Mouse (Mus musculus) spleen, adult 2 months (tissue): ENCODE measurements around the gene Slc35b2. TPM values are rescaled to one million over a fixed set of nuclear protein-coding genes. Genes with fewer than 3 reads are reported as not detected.

Source experiments
- DNase-seq, 2 experiments: peaks; one replicate each; pipeline versions ENCODE4 v3.0.0 to v3.0.0-alpha.2; 2012 to 2021; ENCODE audit warnings: low spot score in 2 of 2, low read depth in 1 of 2
- H3K27ac ChIP-seq: fragments of 200-500 bp; 2 replicates; pipeline ENCODE4 v1.5.1; 2012; ENCODE audit warnings: low read length, inconsistent platforms; ENCODE audit not compliant: insufficient read depth
- H3K27me3 ChIP-seq: fragments of 200-500 bp; 2 replicates; pipeline ENCODE4 v1.6.1; 2012; ENCODE audit warnings: mild to moderate bottlenecking, moderate library complexity, low read length, inconsistent platforms; ENCODE audit not compliant: control insufficient read depth, insufficient read depth
- H3K36me3 ChIP-seq: fragments of 200-500 bp; 2 replicates; pipeline ENCODE4 v1.6.1; 2012; ENCODE audit warnings: mild to moderate bottlenecking, low read length, inconsistent platforms; ENCODE audit not compliant: control insufficient read depth, insufficient read depth
- H3K4me1 ChIP-seq: fragments of 200-500 bp; 2 replicates; pipeline ENCODE4 v1.6.1; 2011; ENCODE audit warnings: inconsistent platforms; ENCODE audit not compliant: control insufficient read depth, insufficient read depth, insufficient read length
- H3K4me3 ChIP-seq: fragments of 200-500 bp; 2 replicates; pipeline ENCODE4 v1.5.1; 2011; ENCODE audit warnings: mild to moderate bottlenecking, inconsistent platforms; ENCODE audit not compliant: insufficient read depth, insufficient read length; ENCODE audit errors: extremely low read depth
- CTCF ChIP-seq: fragments of 200-500 bp; IDR thresholded peaks from 2 replicates; pipeline ENCODE4 v1.5.1; 2011; ENCODE audit warnings: mild to moderate bottlenecking, inconsistent platforms; ENCODE audit not compliant: insufficient read depth, insufficient read length, insufficient replicate concordance; ENCODE audit errors: extremely low read depth
- POLR2A ChIP-seq: fragments of 200-500 bp; IDR thresholded peaks from 2 replicates; pipeline ENCODE4 v1.6.1; 2011; ENCODE audit warnings: low read depth, low read length, inconsistent platforms
- WGBS: fragments of 180-500 bp; shearing (Covaris S2); methylation state at CpG from one replicate; pipeline ENCODE4 v1.1.7; 2018; 5-methylcytosine and 5-hydroxymethylcytosine counted together
- polyA plus RNA-seq: library from polyadenylated mRNA; depleted of rRNA; stranded (reverse); fragments of >200 nt; gene quantifications from 2 replicates; pipeline ENCODE4 v1.2.3, GENCODE M21; 2012

Gene Slc35b2
- polyA plus RNA-seq, 1 experiment = 70.9 TPM

DNA sequence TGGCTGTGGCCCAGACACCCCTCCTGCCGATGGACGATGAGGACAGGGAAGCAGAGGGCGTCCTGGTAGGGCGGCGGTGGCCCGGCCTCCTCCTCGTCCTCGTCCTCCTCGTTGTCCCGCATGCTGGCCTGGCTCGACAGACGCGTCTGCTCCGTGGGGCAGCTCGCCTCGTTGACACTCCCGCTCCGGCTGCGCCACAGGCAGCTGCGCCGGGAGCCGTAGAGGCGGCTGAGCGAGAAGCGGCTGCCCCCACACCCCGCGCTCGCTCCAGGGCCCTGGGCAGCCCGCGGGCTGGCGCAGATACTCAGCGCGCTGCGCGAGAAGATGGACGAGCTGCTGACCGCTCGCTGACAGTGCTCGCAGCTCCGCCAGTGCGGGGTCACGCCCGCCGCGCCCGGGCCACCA lies 18.8 kb upstream of the Slc35b2 start:
- TF ChIP-seq CTCF (no peak), POLR2A (no peak)
- H3K36me3 ChIP-seq = no peaks in the 10 kb centered on the region
- peaks cover 15% of the 10 kb centered on the region; the same call in 1 of the 2 replicates for H3K4me1 ChIP-seq
- H3K27me3 ChIP-seq = peaks cover 24% of the 10 kb centered on the region
- no peak for DNase-seq
- H3K27ac ChIP-seq = no peak overlapping the region
- H3K4me3 ChIP-seq = no peak overlapping the region
- 23% methylated on average over 46 of the region's 46 CpGs for WGBS

DNA sequence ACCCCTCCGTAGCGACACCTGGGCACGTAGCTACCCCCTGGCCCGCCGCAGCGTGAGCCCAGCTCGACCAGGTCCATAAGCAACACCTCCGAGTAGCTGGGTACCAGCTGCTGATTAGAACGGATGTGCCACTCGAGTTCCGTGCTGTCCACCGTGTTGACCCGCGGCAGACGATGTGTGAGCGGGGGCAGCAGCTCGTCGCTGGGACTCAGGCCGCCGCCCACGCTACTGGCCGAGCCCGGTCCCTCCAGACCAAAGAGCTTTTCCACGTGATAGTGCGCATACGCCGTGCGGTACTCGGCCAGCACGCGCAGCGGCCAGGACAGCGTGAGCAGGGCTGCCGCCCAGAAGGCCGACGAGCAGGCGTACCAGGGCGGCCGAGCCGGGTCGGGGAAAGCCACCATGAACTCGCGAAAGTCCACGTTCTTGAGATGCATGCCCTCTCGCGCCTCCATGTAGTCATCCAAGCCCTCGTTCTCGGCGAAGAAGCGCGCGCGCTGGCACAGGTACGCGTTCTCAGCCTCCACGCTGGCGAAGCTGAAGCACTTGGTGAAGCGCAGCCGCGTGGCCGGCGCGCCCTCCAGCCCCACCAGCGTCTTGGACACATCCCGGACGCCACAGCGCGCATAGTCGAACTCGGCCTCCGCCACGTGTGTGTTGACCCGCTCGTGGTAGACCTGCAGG lies 18.3 kb upstream of the Slc35b2 start:
- TF ChIP-seq POLR2A (no peak), CTCF (no peak)

DNA sequence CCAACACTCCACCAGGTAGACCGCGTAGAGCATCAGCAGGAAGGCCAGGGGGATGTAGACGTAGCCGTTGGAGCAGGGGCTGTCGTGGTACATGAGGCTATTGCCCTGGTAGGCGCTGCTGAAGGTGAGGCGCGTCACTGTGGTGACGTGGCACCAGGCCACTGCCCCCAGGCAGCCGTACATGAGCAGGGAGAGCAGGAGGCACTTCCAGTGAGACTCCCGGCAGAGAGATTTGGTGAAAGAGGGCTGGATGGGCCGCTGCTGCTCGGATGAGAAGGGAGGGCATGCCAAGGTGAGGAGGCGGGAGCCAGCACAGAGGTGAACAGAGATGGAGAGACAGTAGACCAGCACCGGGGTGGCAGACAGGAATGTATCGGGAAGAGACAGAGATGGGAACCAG lies 16.7 kb upstream of the Slc35b2 start:
- Histone ChIP-seq H3K27me3 (peaks cover 24% of the 10 kb centered on the region), H3K4me1 (peaks cover 15% of the 10 kb centered on the region; the same call in 1 of the 2 replicates), H3K27ac (no peak overlapping the region), H3K36me3 (no peaks in the 10 kb centered on the region), H3K4me3 (no peak overlapping the region)
- no peak for TF ChIP-seq POLR2A
- no peak for TF ChIP-seq CTCF
- DNase-seq = no peak
- WGBS = 83% methylated on average over 16 of the region's 16 CpGs

More for the DNA sequence above, 18.3 kb upstream of the Slc35b2 start:
- H3K4me3 ChIP-seq = no peak overlapping the region
- DNase-seq = no peak
- H3K27me3 ChIP-seq = peaks cover 24% of the 10 kb centered on the region
- H3K27ac ChIP-seq = no peak overlapping the region
- no peaks in the 10 kb centered on the region for H3K36me3 ChIP-seq
- peaks cover 15% of the 10 kb centered on the region; the same call in 1 of the 2 replicates for H3K4me1 ChIP-seq
- 21% methylated on average over 74 of the region's 74 CpGs for WGBS

DNA sequence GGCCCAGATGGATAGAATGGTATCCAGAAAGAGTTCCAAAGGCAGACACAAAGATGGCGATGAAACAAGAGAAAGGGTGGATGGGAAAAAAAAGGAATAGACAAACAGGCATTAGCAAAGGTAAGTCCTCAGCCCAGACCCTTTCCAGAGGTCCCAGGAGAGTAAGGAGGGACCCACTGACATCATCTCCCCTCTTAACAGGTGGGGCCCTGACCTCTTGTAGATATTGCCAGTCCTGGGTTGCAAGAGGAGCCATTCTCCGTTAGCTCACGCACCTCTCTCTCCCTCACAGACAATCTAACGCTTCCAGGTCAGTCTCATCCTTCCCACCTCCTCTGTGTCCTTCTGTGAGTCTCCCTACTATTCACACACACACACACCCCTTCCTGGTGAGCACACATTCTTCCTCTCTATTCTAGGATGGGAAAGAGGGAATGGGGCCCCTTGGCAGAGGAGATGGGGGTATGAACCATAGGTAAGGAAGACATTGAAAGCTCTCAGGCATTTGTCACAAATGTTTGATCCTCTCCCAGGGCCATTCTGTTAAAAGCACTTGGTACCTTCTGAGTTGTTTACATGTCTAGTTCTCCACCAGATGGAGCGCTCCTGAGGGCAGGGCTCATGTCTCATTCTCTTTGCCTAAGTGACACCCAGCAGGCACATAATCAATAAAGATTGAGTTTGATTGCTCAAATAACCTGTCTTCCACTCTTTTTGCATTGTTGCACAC lies 16.0 kb upstream of the Slc35b2 start:
- Histone ChIP-seq H3K27me3 (peaks cover 24% of the 10 kb centered on the region), H3K36me3 (no peaks in the 10 kb centered on the region), H3K4me3 (no peak overlapping the region), H3K27ac (no peak overlapping the region), H3K4me1 (peaks cover 15% of the 10 kb centered on the region; the same call in 1 of the 2 replicates)
- no peak for DNase-seq
- WGBS = 91% methylated on average over 5 of the region's 5 CpGs
- TF ChIP-seq CTCF (no peak), POLR2A (no peak)

DNA sequence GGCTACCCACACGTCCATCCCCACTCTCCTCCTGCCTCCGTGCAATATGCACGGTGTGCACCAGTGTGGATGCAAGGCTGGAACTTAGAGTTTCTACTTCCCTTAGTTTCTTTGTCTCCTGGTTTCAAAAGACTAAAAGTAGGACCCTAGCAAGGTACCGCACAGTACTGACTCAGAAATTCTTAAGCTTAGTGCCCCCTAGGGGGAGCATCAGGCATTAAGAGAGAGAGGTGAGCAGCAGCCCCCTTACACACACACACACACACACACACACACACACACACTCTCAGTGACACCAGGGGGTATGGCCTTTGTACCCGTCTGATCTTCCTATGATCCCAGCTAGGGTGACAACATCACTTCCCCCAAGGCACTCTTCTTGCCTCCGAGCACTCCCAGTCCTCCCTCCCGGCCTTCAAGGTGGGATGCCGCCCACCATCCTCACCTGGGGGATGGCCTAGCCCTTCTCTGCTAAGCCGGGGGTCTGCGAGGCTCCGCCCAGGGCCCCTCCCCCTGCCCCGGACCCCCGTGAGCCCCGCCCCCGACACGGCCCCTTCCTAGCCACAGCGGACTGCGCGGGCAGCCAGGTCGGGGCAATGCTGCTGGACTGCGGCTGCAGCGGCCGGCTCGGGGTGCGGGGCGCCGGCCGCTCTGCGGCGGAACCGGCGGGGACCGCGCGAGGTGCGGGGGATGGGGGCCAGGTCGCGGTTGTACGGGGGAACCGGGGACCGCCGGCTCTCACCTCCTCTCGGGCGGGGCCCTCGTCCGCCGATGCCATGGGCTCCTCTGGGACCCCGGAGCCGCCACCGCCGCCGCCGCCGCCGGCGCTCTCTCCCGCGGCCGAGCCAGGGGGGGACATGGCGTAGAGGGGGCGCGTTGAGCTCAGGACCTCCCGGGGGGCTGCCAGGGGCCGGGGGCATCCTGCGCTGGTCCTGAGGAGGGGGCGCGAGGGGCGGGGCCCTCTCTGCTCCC lies 14.8 kb upstream of the Slc35b2 start:
- Histone ChIP-seq H3K4me1 (peaks cover 15% of the 10 kb centered on the region; the same call in 1 of the 2 replicates), H3K27ac (no peak overlapping the region), H3K4me3 (peak overlapping the region; percentile 26; the same call in 1 of the 2 replicates), H3K27me3 (peaks cover 24% of the 10 kb centered on the region), H3K36me3 (no peaks in the 10 kb centered on the region)
- no peak for TF ChIP-seq POLR2A
- no peak for TF ChIP-seq CTCF
- WGBS = 5% methylated on average over 57 of the region's 68 CpGs
- DNase-seq = no peak

DNA sequence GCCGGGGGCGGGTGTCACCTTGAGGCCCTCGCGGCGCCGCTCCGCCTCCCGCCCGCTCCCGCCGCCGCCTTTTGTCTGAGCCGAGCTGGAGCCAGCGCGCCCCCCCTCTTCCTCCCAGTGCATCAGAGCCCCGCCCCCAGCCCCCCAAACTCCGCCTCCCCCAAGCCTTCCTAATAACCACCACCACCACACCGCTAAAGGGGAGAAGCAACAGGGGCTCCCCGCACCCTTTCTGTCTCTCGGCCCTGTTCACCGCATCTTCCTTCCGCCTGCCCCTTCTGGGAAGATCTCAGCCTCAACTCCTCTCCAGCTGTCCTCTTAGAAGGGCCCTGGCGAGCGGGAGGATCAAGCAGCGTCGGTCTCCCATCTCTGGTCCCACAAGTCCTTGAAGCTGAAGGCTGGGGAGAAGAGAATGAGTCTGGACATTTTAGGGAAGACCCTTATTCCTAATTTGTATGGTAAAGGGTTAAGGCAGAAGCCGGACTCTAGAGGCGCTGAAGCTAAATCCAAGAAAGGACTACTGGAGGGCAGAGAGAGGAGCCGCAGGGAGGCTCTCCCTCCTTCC lies 14.0 kb upstream of the Slc35b2 start, which contains the start of gene Tmem151b:
Tmem151b (minus strand) TSS at position 61 of the 565 bp plus-strand sequence.
- TF ChIP-seq POLR2A (no peak), CTCF (no peak)
- H3K27ac ChIP-seq = no peak within 1 kb of the TSS
- DNase-seq = no peak
- peaks cover 15% of the 10 kb centered on the region; the same call in 1 of the 2 replicates for H3K4me1 ChIP-seq
- peaks cover 19% of the 10 kb centered on the region for H3K27me3 ChIP-seq
- no peaks in the 10 kb centered on the region for H3K36me3 ChIP-seq
- 7% methylated on average over 16 of the region's 29 CpGs for WGBS
- peak within 1 kb of the TSS; percentile 26; the same call in 1 of the 2 replicates for H3K4me3 ChIP-seq
